Mouse (Mus musculus) heart, embryonic 11.5 days (tissue): ENCODE results near the gene Eomes. TPM values are rescaled to one million over a fixed set of nuclear protein-coding genes. Genes with fewer than 3 reads are reported as not detected.

Source experiments
- ATAC-seq: fragments of 200-750 bp; cut with Nextera tagmentation; replicated peaks from 2 replicates; pipeline ENCODE4 v1.8.0; 2017; ENCODE audit warnings: moderate library complexity; ENCODE audit not compliant: insufficient number of reproducible peaks, low FRiP score, low TSS enrichment
- H3K27ac ChIP-seq: fragments of 300-500 bp; sonication (generic); 2 replicates; pipeline ENCODE4 v1.5.1; 2014; ENCODE audit warnings: mild to moderate bottlenecking, low read depth, low read length
- H3K27me3 ChIP-seq: fragments of 300-500 bp; sonication (generic); 2 replicates; pipeline ENCODE4 v1.6.1; 2014; ENCODE audit warnings: mild to moderate bottlenecking, low read length, mixed read lengths; ENCODE audit not compliant: control insufficient read depth, insufficient read depth
- H3K36me3 ChIP-seq: fragments of 300-500 bp; sonication (generic); 2 replicates; pipeline ENCODE4 v1.6.1; 2014; ENCODE audit warnings: mild to moderate bottlenecking, low read length, moderate library complexity, mixed read lengths; ENCODE audit not compliant: control insufficient read depth, insufficient read depth
- H3K4me1 ChIP-seq: fragments of 300-500 bp; sonication (generic); 2 replicates; pipeline ENCODE4 v1.6.1; 2014; ENCODE audit warnings: low read length; ENCODE audit not compliant: control insufficient read depth, insufficient read depth
- H3K4me2 ChIP-seq: fragments of 300-500 bp; sonication (generic); 2 replicates; pipeline ENCODE4 v1.6.1; 2014; ENCODE audit warnings: mild to moderate bottlenecking, moderate library complexity
- H3K4me3 ChIP-seq: fragments of 300-500 bp; sonication (generic); 2 replicates; pipeline ENCODE4 v1.5.1; 2014; ENCODE audit warnings: low read depth, low read length
- H3K9ac ChIP-seq: fragments of 300-500 bp; sonication (generic); 2 replicates; pipeline ENCODE4 v1.6.1; 2014; ENCODE audit warnings: mild to moderate bottlenecking, low read depth, low read length, moderate library complexity
- H3K9me3 ChIP-seq: fragments of 300-500 bp; sonication (generic); replicated peaks from 2 replicates; pipeline ENCODE4 v1.6.1; 2016; ENCODE audit warnings: low read length; ENCODE audit not compliant: control insufficient read depth
- WGBS: fragments of 180-500 bp; shearing (Covaris S2); extraction: QIAGEN DNeasy Blood & Tissue Kit; methylation state at CpG from one replicate; pipeline ENCODE4 v1.1.7; 2014; ENCODE audit not compliant: insufficient replicate concordance; 5-methylcytosine and 5-hydroxymethylcytosine counted together
- polyA plus RNA-seq: library from polyadenylated mRNA; unstranded; fragments of >200 nt; fragmentation: Nextera tagmentation; extraction: Ambion mirVana; gene quantifications from 2 replicates; pipeline ENCODE4 v1.2.1, GENCODE M21; 2014

Eomes gene
- polyA plus RNA-seq, 1 experiment from 2014 or later = 0.17 TPM

GRCm38 (mm10) chr9:118469272-118469671, 8.7 kb upstream of the Eomes start:
- Histone ChIP-seq H3K27me3 (peaks cover 38% of the 10 kb centered on the region), H3K4me3 (no peak overlapping the region)

DNA sequence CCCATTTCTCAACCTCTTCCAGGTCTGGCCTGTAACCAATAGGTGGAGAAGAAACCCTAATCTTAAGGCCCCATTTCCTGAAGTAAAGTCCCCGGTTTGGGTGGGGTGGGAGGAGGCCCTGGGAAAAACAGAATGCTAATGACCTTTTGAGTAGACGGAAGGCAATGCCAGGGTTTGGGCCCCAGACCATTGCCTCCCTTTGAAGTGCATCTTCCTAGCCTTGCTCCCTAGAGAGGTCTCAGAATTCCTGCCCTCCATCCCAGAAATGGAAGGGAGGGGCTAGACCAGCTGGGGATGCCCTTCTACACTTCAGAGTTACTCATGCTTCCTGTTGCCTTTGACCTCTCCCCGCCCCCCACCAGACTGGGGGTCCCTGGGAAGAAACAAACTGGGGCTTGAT, 6.7 kb upstream of the Eomes start:
- 11% methylated on average over 3 of the region's 3 CpGs for WGBS
- no peak for ATAC-seq

More at GRCm38 (mm10) chr9:118469272-118469671, 8.7 kb upstream of the Eomes start:
- 11% methylated on average over 16 of the region's 16 CpGs for WGBS
- no peak for ATAC-seq
- Histone ChIP-seq H3K36me3 (no peaks in the 10 kb centered on the region), H3K4me2 (peak overlapping the region; percentile 14; the same call in 1 of the 2 replicates), H3K4me1 (no peaks in the 10 kb centered on the region), H3K9ac (no peak overlapping the region), H3K27ac (no peak overlapping the region), H3K9me3 (no peaks in the 10 kb centered on the region)

DNA sequence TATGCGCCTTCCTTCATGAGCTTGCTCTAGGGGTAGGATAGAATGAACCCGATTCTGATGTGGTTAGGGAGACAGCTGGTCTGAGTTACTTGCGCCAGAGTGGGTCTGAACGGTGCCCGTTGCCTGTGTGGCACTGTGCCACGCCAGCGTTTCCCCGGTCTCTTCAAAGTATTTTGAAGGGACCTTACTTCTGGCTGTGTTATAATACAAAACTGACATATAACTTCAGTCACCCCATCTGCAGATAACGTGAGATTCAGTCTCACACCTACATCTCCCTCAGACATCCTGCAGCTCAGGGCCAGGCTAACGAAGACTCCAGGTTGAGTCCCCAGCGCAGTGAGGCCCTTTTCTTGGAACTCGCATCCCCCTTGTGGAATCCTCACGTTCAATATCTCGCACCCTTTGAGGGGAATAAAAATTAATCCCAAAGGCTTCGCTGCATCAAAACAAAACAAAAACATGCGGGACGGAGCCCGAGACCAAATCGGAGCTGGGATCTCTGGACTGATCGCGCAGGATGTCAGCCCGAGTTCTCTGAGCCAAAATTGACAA, 1.7 kb upstream of the Eomes start:
- no peak overlapping the region for H3K27ac ChIP-seq
- ATAC-seq = no peak
- no peaks in the 10 kb centered on the region for H3K36me3 ChIP-seq
- no peak overlapping the region for H3K9ac ChIP-seq
- H3K9me3 ChIP-seq = no peaks in the 10 kb centered on the region
- peak overlapping the region; percentile 84 for H3K4me2 ChIP-seq
- WGBS = 1% methylated on average over 22 of the region's 22 CpGs
- H3K4me1 ChIP-seq = peaks cover 17% of the 10 kb centered on the region
- H3K4me3 ChIP-seq = peak overlapping the region; percentile 57
- H3K27me3 ChIP-seq = peaks cover 66% of the 10 kb centered on the region

More for the DNA sequence above, 6.7 kb upstream of the Eomes start:
- Histone ChIP-seq H3K27ac (no peak overlapping the region), H3K4me1 (no peaks in the 10 kb centered on the region), H3K27me3 (peaks cover 50% of the 10 kb centered on the region), H3K4me3 (no peak overlapping the region), H3K9ac (no peak overlapping the region), H3K36me3 (no peaks in the 10 kb centered on the region), H3K9me3 (no peaks in the 10 kb centered on the region), H3K4me2 (no peak overlapping the region)

DNA sequence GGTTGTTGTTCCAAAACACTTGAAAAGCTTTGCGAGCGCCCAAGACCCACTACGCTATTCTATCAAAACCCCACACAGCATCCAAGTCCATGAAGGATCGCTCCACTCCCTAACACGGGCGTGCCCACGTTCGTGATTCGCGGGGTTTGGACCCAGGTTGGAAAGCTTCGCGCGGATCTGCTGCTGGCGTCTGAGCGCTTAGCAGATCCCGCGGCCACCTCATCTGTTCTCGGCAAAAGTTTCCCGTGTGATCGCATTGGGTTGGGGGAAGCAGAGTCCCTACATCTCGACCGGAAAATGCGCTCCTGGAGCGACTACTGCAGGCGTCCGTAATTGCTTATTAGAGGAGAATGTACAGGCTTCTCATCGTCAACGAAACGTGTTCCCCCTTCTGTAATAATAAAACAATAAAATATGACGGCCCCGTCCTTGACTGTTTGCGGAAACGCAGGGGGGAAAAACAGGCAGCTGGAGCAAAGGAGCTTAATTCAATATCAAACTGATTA, 1.2 kb upstream of the Eomes start:
- no peak overlapping the region for H3K9ac ChIP-seq
- WGBS = under 1% methylated on average over 33 of the region's 33 CpGs
- peak overlapping the region; percentile 57 for H3K4me3 ChIP-seq
- no peak overlapping the region for H3K27ac ChIP-seq
- peaks cover 17% of the 10 kb centered on the region for H3K4me1 ChIP-seq
- no peaks in the 10 kb centered on the region for H3K36me3 ChIP-seq
- H3K4me2 ChIP-seq = peak overlapping the region; percentile 84
- ATAC-seq = no peak
- no peaks in the 10 kb centered on the region for H3K9me3 ChIP-seq
- peaks cover 68% of the 10 kb centered on the region for H3K27me3 ChIP-seq

DNA sequence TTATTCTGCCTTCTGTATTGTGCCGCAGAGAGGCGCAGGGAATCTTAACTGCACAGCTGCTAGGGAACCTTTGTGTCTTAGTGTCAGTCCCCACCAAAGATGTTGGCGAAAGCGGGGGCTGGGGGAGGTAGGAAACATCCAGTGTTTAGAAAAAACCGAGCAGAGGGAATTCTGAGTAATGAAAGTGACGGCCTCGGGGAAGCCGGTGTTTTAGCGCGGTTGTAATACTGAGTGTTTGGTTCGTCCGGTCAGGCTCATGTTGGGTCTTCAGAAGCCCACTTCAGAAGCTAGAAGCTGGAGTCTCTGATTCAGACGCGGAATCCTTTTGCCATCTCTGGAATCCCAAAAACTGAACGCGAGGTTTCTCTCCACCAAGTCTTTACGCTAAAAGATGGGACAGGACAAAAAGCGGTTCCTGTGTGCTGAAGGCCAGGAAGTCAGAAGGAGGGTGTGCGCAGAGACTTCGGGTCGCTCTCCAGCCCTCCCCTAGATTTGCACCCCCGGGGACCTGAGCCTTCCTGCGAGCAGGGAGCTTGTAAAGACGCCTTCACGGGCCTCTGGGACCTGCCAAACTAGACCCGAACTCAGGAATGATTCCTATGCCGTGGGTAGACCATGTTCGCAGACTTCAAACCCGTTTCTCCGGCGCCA, 606 bp upstream of the Eomes start:
- Histone ChIP-seq H3K4me2 (peak overlapping the region; percentile 84), H3K9ac (no peak overlapping the region), H3K9me3 (no peaks in the 10 kb centered on the region), H3K4me1 (peaks cover 17% of the 10 kb centered on the region), H3K4me3 (peak overlapping the region; percentile 57), H3K27ac (no peak overlapping the region), H3K27me3 (peaks cover 72% of the 10 kb centered on the region), H3K36me3 (no peaks in the 10 kb centered on the region)
- under 1% methylated on average over 31 of the region's 31 CpGs for WGBS
- no peak for ATAC-seq

- WGBS = under 1% methylated on average over 26 of the region's 29 CpGs
- H3K27me3 ChIP-seq = peaks cover 80% of the 10 kb centered on the region
- H3K9ac ChIP-seq = no peak overlapping the region
- peaks cover 17% of the 10 kb centered on the region for H3K4me1 ChIP-seq
- H3K27ac ChIP-seq = no peak overlapping the region
- peak overlapping the region; percentile 57 for H3K4me3 ChIP-seq
- no peak for ATAC-seq
- H3K4me2 ChIP-seq = peak overlapping the region; percentile 84
- no peaks in the 10 kb centered on the region for H3K9me3 ChIP-seq
- no peaks in the 10 kb centered on the region for H3K36me3 ChIP-seq
Measured at GRCm38 (mm10) chr9:118478458-118478838, 436 bp downstream of the Eomes start.

DNA sequence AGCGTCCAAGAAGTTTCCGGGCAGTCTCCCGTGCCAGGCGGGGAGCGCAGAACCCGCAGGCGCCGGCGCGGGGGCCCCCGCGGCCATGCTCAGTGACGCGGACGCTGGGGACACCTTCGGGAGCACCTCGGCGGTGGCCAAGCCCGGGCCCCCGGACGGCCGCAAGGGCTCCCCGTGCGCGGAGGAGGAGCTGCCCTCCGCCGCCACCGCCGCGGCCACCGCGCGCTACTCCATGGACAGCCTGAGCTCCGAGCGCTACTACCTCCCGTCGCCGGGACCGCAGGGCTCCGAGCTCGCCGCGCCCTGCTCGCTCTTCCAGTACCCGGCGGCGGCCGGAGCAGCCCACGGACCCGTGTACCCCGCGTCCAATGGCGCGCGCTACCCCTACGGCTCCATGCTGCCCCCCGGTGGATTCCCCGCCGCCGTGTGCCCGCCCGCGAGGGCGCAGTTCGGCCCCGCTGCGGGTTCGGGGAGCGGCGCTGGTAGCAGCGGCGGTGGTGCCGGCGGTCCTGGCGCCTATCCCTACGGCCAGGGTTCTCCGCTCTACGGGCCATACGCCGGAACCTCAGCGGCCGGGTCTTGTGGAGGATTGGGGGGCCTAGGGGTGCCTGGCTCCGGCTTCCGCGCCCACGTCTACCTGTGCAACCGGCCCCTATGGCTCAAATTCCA, 961 bp downstream of the Eomes start:
- Histone ChIP-seq H3K4me3 (peak overlapping the region; percentile 57), H3K27ac (no peak overlapping the region), H3K9me3 (no peaks in the 10 kb centered on the region), H3K27me3 (peaks cover 84% of the 10 kb centered on the region), H3K9ac (0 out of 2 replicates have a peak overlapping the region, but pooled peaks have one; percentile 22), H3K36me3 (no peaks in the 10 kb centered on the region), H3K4me1 (peaks cover 17% of the 10 kb centered on the region), H3K4me2 (peak overlapping the region; percentile 84)
- peak; percentile 66; the same call in 1 of the 2 replicates for ATAC-seq
- under 1% methylated on average over 87 of the region's 87 CpGs for WGBS

DNA sequence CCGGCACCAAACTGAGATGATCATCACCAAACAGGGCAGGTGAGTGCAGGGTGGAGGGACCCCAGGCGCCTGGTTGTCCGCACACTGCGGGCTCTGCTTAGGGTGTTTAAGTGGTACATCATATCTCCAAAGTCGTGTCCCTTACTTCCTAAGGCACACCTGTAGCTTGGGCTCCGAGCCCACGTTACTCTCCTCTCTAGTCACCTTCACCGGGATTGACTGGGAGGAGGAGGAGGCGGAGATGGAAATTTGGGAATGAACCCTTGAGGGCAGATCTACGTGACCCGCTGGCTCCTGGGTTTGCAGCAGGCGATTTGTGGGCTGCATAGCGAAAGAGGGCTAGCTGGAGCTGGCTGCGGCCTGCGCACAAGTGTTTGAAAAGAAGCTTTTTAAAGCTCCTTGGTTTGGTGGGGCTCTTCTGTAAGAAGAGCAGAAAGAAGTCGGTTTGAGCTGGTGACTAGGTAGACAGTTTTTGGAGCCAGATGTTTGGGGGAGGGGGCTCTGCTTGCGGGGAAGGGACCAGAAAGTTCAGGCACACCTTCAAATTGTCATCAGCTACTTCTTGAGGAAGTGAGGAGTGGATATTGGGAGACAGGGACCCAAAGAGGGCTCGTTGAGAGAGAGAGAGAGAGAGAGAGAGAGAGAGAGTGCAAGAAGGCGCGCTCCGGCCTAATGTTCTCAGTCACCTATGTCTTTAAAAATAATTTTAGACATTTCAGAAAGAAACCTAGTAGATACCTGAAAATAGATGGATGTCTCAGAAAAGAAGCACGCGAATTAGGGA, 1.7 kb downstream of the Eomes start:
- peaks cover 89% of the 10 kb centered on the region for H3K27me3 ChIP-seq
- no peaks in the 10 kb centered on the region for H3K36me3 ChIP-seq
- H3K4me2 ChIP-seq = peak overlapping the region; percentile 84
- peak overlapping the region; percentile 57; the same call in 1 of the 2 replicates for H3K4me3 ChIP-seq
- no peak overlapping the region for H3K27ac ChIP-seq
- ATAC-seq = 0 out of 2 replicates have a peak, but pooled peaks have one; percentile 6
- peaks cover 17% of the 10 kb centered on the region for H3K4me1 ChIP-seq
- H3K9me3 ChIP-seq = no peaks in the 10 kb centered on the region
- H3K9ac ChIP-seq = no peak overlapping the region
- WGBS = 3% methylated on average over 23 of the region's 23 CpGs
